Mouse (Mus musculus) C2C12 (cell line): ENCODE data around the gene Kcnd3. TPM values are rescaled to one million over a fixed set of nuclear protein-coding genes. Genes with fewer than 3 reads are reported as not detected.

Experiments
- H3K27me3 ChIP-seq: one replicate; pipeline ENCODE4 v1.6.1; 2011; ENCODE audit not compliant: control insufficient read depth, insufficient read depth, insufficient read length
- H3K36me3 ChIP-seq: one replicate; pipeline ENCODE4 v1.6.1; 2011; ENCODE audit not compliant: control insufficient read depth, insufficient read depth
- H3K4me3 ChIP-seq: one replicate; pipeline ENCODE4 v1.5.1; 2011; ENCODE audit warnings: mild to moderate bottlenecking, control low read depth; ENCODE audit not compliant: poor library complexity, insufficient read depth, severe bottlenecking
- H3K79me2 ChIP-seq: one replicate; pipeline ENCODE4 v1.6.1; 2011; ENCODE audit not compliant: control insufficient read depth, insufficient read depth
- H3K79me3 ChIP-seq: one replicate; pipeline ENCODE4 v1.6.1; 2011; ENCODE audit warnings: low read depth, control low read depth
- H3ac ChIP-seq: one replicate; pipeline ENCODE3; 2011; ENCODE audit warnings: low read depth; ENCODE audit not compliant: control insufficient read depth, insufficient read length
- CEBPB ChIP-seq: IDR thresholded peaks from one replicate; pipeline ENCODE4 v1.6.1; 2011; ENCODE audit warnings: low read depth, mild to moderate bottlenecking, control low read depth, moderate library complexity
- CTCF ChIP-seq: IDR thresholded peaks from one replicate; pipeline ENCODE4 v1.5.1; 2011; ENCODE audit not compliant: control insufficient read depth, insufficient read depth, insufficient read length
- FOSL1 ChIP-seq: IDR thresholded peaks from one replicate; pipeline ENCODE4 v1.8.0; 2011; ENCODE audit warnings: mild to moderate bottlenecking, low read length; ENCODE audit not compliant: poor library complexity, insufficient read depth, severe bottlenecking
- MAX ChIP-seq: IDR thresholded peaks from one replicate; pipeline ENCODE4 v1.6.1; 2011; ENCODE audit warnings: mild to moderate bottlenecking, control low read depth
- MYOD1 ChIP-seq: IDR thresholded peaks from one replicate; pipeline ENCODE4 v1.6.1; 2011; ENCODE audit warnings: low read depth; ENCODE audit not compliant: control insufficient read depth, insufficient read length
- MYOG ChIP-seq: IDR thresholded peaks from one replicate; pipeline ENCODE4 v1.6.1; 2011; ENCODE audit not compliant: control insufficient read depth, insufficient read length; ENCODE audit errors: extremely low read depth
- USF1 ChIP-seq: IDR thresholded peaks from one replicate; pipeline ENCODE4 v1.6.1; 2011; ENCODE audit warnings: low read depth, mild to moderate bottlenecking, control low read depth, moderate library complexity
- polyA plus RNA-seq: library from polyadenylated mRNA; unstranded; fragments of >200 nt; fragmentation: generic; extraction: Trizol; gene quantifications from one replicate; pipeline ENCODE4 v1.2.1, GENCODE M21; 2012; ENCODE audit warnings: missing spikeins

The Kcnd3 gene
- polyA plus RNA-seq, 1 experiment: 0.01 TPM

- Histone ChIP-seq H3ac (no peak overlapping the region), H3K27me3 (no peaks in the 10 kb centered on the region), H3K79me2 (no peaks in the 10 kb centered on the region), H3K79me3 (no peaks in the 10 kb centered on the region), H3K36me3 (no peaks in the 10 kb centered on the region), H3K4me3 (no peak overlapping the region)
- TF ChIP-seq CTCF (no peak), MAX (no peak), USF1 (no peak), MYOG (no peak), MYOD1 (no peak), FOSL1 (no peak), CEBPB (no peak)
Observed at GRCm38 (mm10) chr3:105422391-105422790, 29.7 kb upstream of the Kcnd3 start.

GRCm38 (mm10) chr3:105423427-105423826 is 28.7 kb upstream of the Kcnd3 start:
- no peak for TF ChIP-seq USF1
- no peak for TF ChIP-seq FOSL1
- no peak for TF ChIP-seq CEBPB
- TF ChIP-seq MYOD1: no peak
- no peak for TF ChIP-seq CTCF
- no peak for TF ChIP-seq MAX
- TF ChIP-seq MYOG: no peak
- Histone ChIP-seq H3K27me3 (no peaks in the 10 kb centered on the region), H3K4me3 (no peak overlapping the region), H3K36me3 (no peaks in the 10 kb centered on the region), H3ac (no peak overlapping the region), H3K79me3 (no peaks in the 10 kb centered on the region), H3K79me2 (no peaks in the 10 kb centered on the region)

GRCm38 (mm10) chr3:105428586-105428985 is 23.5 kb upstream of the Kcnd3 start:
- no peaks in the 10 kb centered on the region for H3K27me3 ChIP-seq
- H3ac ChIP-seq: no peak overlapping the region
- no peaks in the 10 kb centered on the region for H3K79me3 ChIP-seq
- no peaks in the 10 kb centered on the region for H3K79me2 ChIP-seq
- no peaks in the 10 kb centered on the region for H3K36me3 ChIP-seq
- H3K4me3 ChIP-seq: no peak overlapping the region
- TF ChIP-seq MYOG: no peak
- TF ChIP-seq USF1: no peak
- TF ChIP-seq CTCF: no peak
- TF ChIP-seq MAX: no peak
- no peak for TF ChIP-seq FOSL1
- no peak for TF ChIP-seq MYOD1
- no peak for TF ChIP-seq CEBPB

DNA sequence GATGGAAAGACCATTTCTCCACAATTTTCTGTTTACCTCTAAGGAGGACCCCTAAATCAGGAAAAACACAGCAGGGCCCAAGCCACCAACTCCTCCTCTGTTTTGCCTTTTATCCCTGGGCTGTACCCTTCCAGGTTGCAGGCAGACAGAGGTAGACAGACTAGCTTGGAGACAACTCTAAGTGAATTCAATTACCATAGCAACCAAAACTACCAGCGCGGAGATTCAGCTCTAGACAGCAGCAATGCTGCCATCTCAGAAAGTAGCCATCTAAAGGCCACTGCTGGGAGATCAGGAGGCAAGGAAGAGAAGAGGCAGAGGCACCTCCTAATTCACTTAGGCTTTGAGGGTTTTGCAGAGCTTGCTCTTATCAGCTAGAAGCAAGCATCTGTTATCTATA is 15.7 kb upstream of the Kcnd3 start:
- H3K79me2 ChIP-seq: no peaks in the 10 kb centered on the region
- no peaks in the 10 kb centered on the region for H3K79me3 ChIP-seq
- TF ChIP-seq CTCF (no peak), MAX (no peak), MYOG (no peak), MYOD1 (no peak), USF1 (no peak), CEBPB (no peak), FOSL1 (no peak)
- H3K36me3 ChIP-seq: no peaks in the 10 kb centered on the region
- no peak overlapping the region for H3K4me3 ChIP-seq
- no peaks in the 10 kb centered on the region for H3K27me3 ChIP-seq
- no peak overlapping the region for H3ac ChIP-seq

DNA sequence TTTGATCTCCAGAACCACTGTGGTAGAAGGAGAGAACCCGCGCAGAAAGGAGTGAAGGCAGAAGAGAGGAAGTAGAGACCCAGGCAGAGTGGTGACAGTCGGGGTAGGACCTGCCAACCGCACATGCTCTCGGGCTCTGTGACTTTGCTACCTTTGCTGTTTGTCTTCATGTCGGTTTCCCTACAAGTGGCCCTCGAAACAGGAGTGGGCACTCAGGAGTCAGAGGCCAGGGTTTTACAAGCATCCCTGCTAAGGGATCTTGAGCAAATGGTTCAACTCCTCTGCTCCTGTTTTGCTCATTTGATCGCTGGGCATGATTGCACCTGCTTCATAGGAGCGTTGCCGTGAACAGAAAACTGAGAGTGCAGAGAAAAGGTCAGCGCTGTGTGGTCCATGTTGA is 15.2 kb upstream of the Kcnd3 start:
- no peak overlapping the region for H3ac ChIP-seq
- H3K79me3 ChIP-seq: no peaks in the 10 kb centered on the region
- no peak overlapping the region for H3K4me3 ChIP-seq
- H3K36me3 ChIP-seq: no peaks in the 10 kb centered on the region
- TF ChIP-seq FOSL1 (no peak), MAX (no peak)
- no peaks in the 10 kb centered on the region for H3K79me2 ChIP-seq
- H3K27me3 ChIP-seq: no peaks in the 10 kb centered on the region

GRCm38 (mm10) chr3:105440873-105441495 is 11.1 kb upstream of the Kcnd3 start:
- H3K27me3 ChIP-seq: no peaks in the 10 kb centered on the region
- H3K79me3 ChIP-seq: no peaks in the 10 kb centered on the region
- no peaks in the 10 kb centered on the region for H3K36me3 ChIP-seq
- no peak overlapping the region for H3K4me3 ChIP-seq
- TF ChIP-seq CEBPB (no peak), FOSL1 (no peak), MYOG (no peak), MAX (no peak), USF1 (no peak), MYOD1 (no peak), CTCF (no peak)
- H3K79me2 ChIP-seq: no peaks in the 10 kb centered on the region
- H3ac ChIP-seq: no peak overlapping the region
